Mouse (Mus musculus) neural tube, embryonic 13.5 days (tissue): ENCODE data around the gene Fbxo42. TPM values are rescaled to one million over a fixed set of nuclear protein-coding genes. Genes with fewer than 3 reads are reported as not detected.
"Not testable (repeated sequence)": the region's sequence is repeated elsewhere in the genome, so short reads cannot be mapped to it uniquely, and the experiment has no call there.

Experiments
- ATAC-seq: fragments of 200-750 bp; cut with Nextera tagmentation; 2 replicates; pipeline ENCODE4 v1.8.0; 2017; ENCODE audit warnings: low read depth, mild to moderate bottlenecking, moderate TSS enrichment, moderate library complexity
- H3K27ac ChIP-seq: fragments of 300-500 bp; sonication (generic); replicated peaks from 2 replicates; pipeline ENCODE4 v1.5.1; 2015; ENCODE audit warnings: moderate library complexity, mild to moderate bottlenecking, inconsistent platforms
- H3K27me3 ChIP-seq: fragments of 300-500 bp; sonication (generic); 2 replicates; pipeline ENCODE4 v1.6.1; 2015; ENCODE audit warnings: mild to moderate bottlenecking, inconsistent platforms
- H3K36me3 ChIP-seq: fragments of 300-500 bp; sonication (generic); 2 replicates; pipeline ENCODE4 v1.6.1; 2015; ENCODE audit warnings: mild to moderate bottlenecking, inconsistent platforms
- H3K4me1 ChIP-seq: fragments of 300-500 bp; sonication (generic); replicated peaks from 2 replicates; pipeline ENCODE4 v1.6.1; 2015; ENCODE audit warnings: inconsistent platforms
- H3K4me2 ChIP-seq: fragments of 300-500 bp; sonication (generic); 2 replicates; pipeline ENCODE4 v1.6.1; 2015; ENCODE audit warnings: inconsistent platforms, mild to moderate bottlenecking, moderate library complexity
- H3K4me3 ChIP-seq: fragments of 300-500 bp; sonication (generic); 2 replicates; pipeline ENCODE4 v1.5.1; 2015; ENCODE audit warnings: mild to moderate bottlenecking, inconsistent platforms
- H3K9ac ChIP-seq: fragments of 300-500 bp; sonication (generic); 2 replicates; pipeline ENCODE4 v1.6.1; 2015; ENCODE audit warnings: moderate library complexity, mild to moderate bottlenecking, inconsistent platforms
- H3K9me3 ChIP-seq: fragments of 300-500 bp; sonication (generic); 2 replicates; pipeline ENCODE4 v1.6.1; 2016; ENCODE audit warnings: inconsistent platforms
- WGBS: fragments of 180-500 bp; shearing (Covaris S2); methylation state at CpG from one replicate; pipeline ENCODE4 v1.1.7; 2015; 5-methylcytosine and 5-hydroxymethylcytosine counted together
- polyA plus RNA-seq: library from polyadenylated mRNA; unstranded; fragments of >200 nt; fragmentation: Nextera tagmentation; extraction: Ambion mirVana; gene quantifications from 2 replicates; pipeline ENCODE4 v1.2.1, GENCODE M21; 2015

Gene Fbxo42
- polyA plus RNA-seq, 1 experiment from 2014 or later: 24.2 TPM

- 85% methylated on average over 7 of the region's 7 CpGs for WGBS
- Histone ChIP-seq H3K27ac (no peak overlapping the region), H3K27me3 (no peaks in the 10 kb centered on the region), H3K9me3 (0 out of 2 replicates have a peak, but pooled peaks cover 3% of the 10 kb centered on the region), H3K4me3 (no peak overlapping the region), H3K9ac (no peak overlapping the region), H3K4me1 (peaks cover 36% of the 10 kb centered on the region), H3K36me3 (peaks cover 11% of the 10 kb centered on the region), H3K4me2 (no peak overlapping the region)
- ATAC-seq: no peak
These were observed 25.1 kb upstream of the Fbxo42 start for GRCm38 (mm10) chr4:141122663-141123062.

GRCm38 (mm10) chr4:141123065-141123464 lies 24.6 kb upstream of the Fbxo42 start:
- H3K36me3 ChIP-seq: peaks cover 7% of the 10 kb centered on the region
- peaks cover 36% of the 10 kb centered on the region for H3K4me1 ChIP-seq
- H3K4me3 ChIP-seq: no peak overlapping the region
- no peak for ATAC-seq
- 0 out of 2 replicates have a peak, but pooled peaks cover 3% of the 10 kb centered on the region for H3K9me3 ChIP-seq
- WGBS: 50% methylated on average over 1 of the region's 1 CpGs
- H3K4me2 ChIP-seq: no peak overlapping the region
- H3K27ac ChIP-seq: no peak overlapping the region
- H3K9ac ChIP-seq: no peak overlapping the region
- no peaks in the 10 kb centered on the region for H3K27me3 ChIP-seq

GRCm38 (mm10) chr4:141129190-141129710 lies 18.5 kb upstream of the Fbxo42 start:
- H3K36me3 ChIP-seq: no peaks in the 10 kb centered on the region
- no peak for ATAC-seq
- no peak overlapping the region for H3K27ac ChIP-seq
- no peak overlapping the region for H3K4me3 ChIP-seq
- H3K9ac ChIP-seq: no peak overlapping the region
- no peaks in the 10 kb centered on the region for H3K27me3 ChIP-seq
- WGBS: 68% methylated on average over 6 of the region's 6 CpGs
- H3K4me1 ChIP-seq: peaks cover 37% of the 10 kb centered on the region
- H3K9me3 ChIP-seq: 0 out of 2 replicates have a peak, but pooled peaks cover 3% of the 10 kb centered on the region
- H3K4me2 ChIP-seq: no peak overlapping the region

- H3K4me2 ChIP-seq: no peak overlapping the region
- peaks cover 52% of the 10 kb centered on the region for H3K4me1 ChIP-seq
- H3K27ac ChIP-seq: peak overlapping the region; percentile 57
- H3K9me3 ChIP-seq: 0 out of 2 replicates have a peak, but pooled peaks cover 3% of the 10 kb centered on the region
- WGBS: 70% methylated on average over 6 of the region's 6 CpGs
- no peak overlapping the region for H3K9ac ChIP-seq
- no peaks in the 10 kb centered on the region for H3K36me3 ChIP-seq
- ATAC-seq: no peak
- H3K4me3 ChIP-seq: no peak overlapping the region
- no peaks in the 10 kb centered on the region for H3K27me3 ChIP-seq
These were observed 16.9 kb upstream of the Fbxo42 start for GRCm38 (mm10) chr4:141130704-141131342.

- WGBS: 32% methylated on average over 5 of the region's 5 CpGs
- H3K4me3 ChIP-seq: no peak overlapping the region
- peak overlapping the region; percentile 57 for H3K27ac ChIP-seq
- 0 out of 2 replicates have a peak overlapping the region, but pooled peaks have one; percentile 7 for H3K4me2 ChIP-seq
- 0 out of 2 replicates have a peak, but pooled peaks cover 2% of the 10 kb centered on the region for H3K9me3 ChIP-seq
- H3K27me3 ChIP-seq: no peaks in the 10 kb centered on the region
- peaks cover 60% of the 10 kb centered on the region for H3K4me1 ChIP-seq
- H3K9ac ChIP-seq: peak overlapping the region; percentile 9; the same call in 1 of the 2 replicates
- no peaks in the 10 kb centered on the region for H3K36me3 ChIP-seq
- 0 out of 2 replicates have a peak, but pooled peaks have one; percentile 32 for ATAC-seq
These were observed 16.1 kb upstream of the Fbxo42 start for GRCm38 (mm10) chr4:141131531-141132061.

GRCm38 (mm10) chr4:141132191-141132590 lies 15.5 kb upstream of the Fbxo42 start:
- H3K9ac ChIP-seq: peak overlapping the region; percentile 9; the same call in 1 of the 2 replicates
- H3K4me2 ChIP-seq: no peak overlapping the region
- 49% methylated on average over 8 of the region's 8 CpGs for WGBS
- ATAC-seq: no peak
- no peaks in the 10 kb centered on the region for H3K9me3 ChIP-seq
- no peaks in the 10 kb centered on the region for H3K27me3 ChIP-seq
- H3K4me3 ChIP-seq: no peak overlapping the region
- H3K36me3 ChIP-seq: no peaks in the 10 kb centered on the region
- H3K27ac ChIP-seq: peak overlapping the region; percentile 57
- H3K4me1 ChIP-seq: peaks cover 66% of the 10 kb centered on the region

GRCm38 (mm10) chr4:141133227-141133626 lies 14.5 kb upstream of the Fbxo42 start:
- no peaks in the 10 kb centered on the region for H3K9me3 ChIP-seq
- WGBS: 67% methylated on average over 8 of the region's 8 CpGs
- no peak overlapping the region for H3K4me3 ChIP-seq
- H3K9ac ChIP-seq: no peak overlapping the region
- H3K4me1 ChIP-seq: peaks cover 75% of the 10 kb centered on the region
- H3K27me3 ChIP-seq: no peaks in the 10 kb centered on the region
- no peaks in the 10 kb centered on the region for H3K36me3 ChIP-seq
- H3K27ac ChIP-seq: no peak overlapping the region
- H3K4me2 ChIP-seq: no peak overlapping the region
- no peak for ATAC-seq

GRCm38 (mm10) chr4:141134031-141134441 lies 13.7 kb upstream of the Fbxo42 start:
- no peak overlapping the region for H3K4me2 ChIP-seq
- WGBS: 15% methylated on average over 8 of the region's 8 CpGs
- no peak overlapping the region for H3K4me3 ChIP-seq
- no peak for ATAC-seq
- H3K9ac ChIP-seq: 0 out of 2 replicates have a peak overlapping the region, but pooled peaks have one; percentile 45
- peaks cover 82% of the 10 kb centered on the region for H3K4me1 ChIP-seq
- peak overlapping the region; percentile 70 for H3K27ac ChIP-seq
- no peaks in the 10 kb centered on the region for H3K27me3 ChIP-seq
- no peaks in the 10 kb centered on the region for H3K36me3 ChIP-seq
- no peaks in the 10 kb centered on the region for H3K9me3 ChIP-seq

GRCm38 (mm10) chr4:141134751-141135530 lies 12.8 kb upstream of the Fbxo42 start:
- no peak overlapping the region for H3K4me2 ChIP-seq
- H3K27me3 ChIP-seq: no peaks in the 10 kb centered on the region
- no peaks in the 10 kb centered on the region for H3K36me3 ChIP-seq
- H3K4me1 ChIP-seq: peaks cover 82% of the 10 kb centered on the region
- no peak overlapping the region for H3K4me3 ChIP-seq
- peak overlapping the region; percentile 70 for H3K27ac ChIP-seq
- ATAC-seq: no peak
- 79% methylated on average over 20 of the region's 20 CpGs for WGBS
- no peak overlapping the region for H3K9ac ChIP-seq
- H3K9me3 ChIP-seq: no peaks in the 10 kb centered on the region

GRCm38 (mm10) chr4:141136126-141136525 lies 11.6 kb upstream of the Fbxo42 start:
- no peak overlapping the region for H3K4me3 ChIP-seq
- 63% methylated on average over 7 of the region's 7 CpGs for WGBS
- no peaks in the 10 kb centered on the region for H3K9me3 ChIP-seq
- H3K27ac ChIP-seq: no peak overlapping the region
- ATAC-seq: no peak
- peaks cover 72% of the 10 kb centered on the region for H3K4me1 ChIP-seq
- H3K36me3 ChIP-seq: no peaks in the 10 kb centered on the region
- H3K27me3 ChIP-seq: no peaks in the 10 kb centered on the region
- H3K9ac ChIP-seq: no peak overlapping the region
- H3K4me2 ChIP-seq: no peak overlapping the region

GRCm38 (mm10) chr4:141137740-141138139 lies 10.0 kb upstream of the Fbxo42 start:
- 73% methylated on average over 3 of the region's 3 CpGs for WGBS
- Histone ChIP-seq H3K4me3 (peak overlapping the region; percentile 92; the same call in 1 of the 2 replicates), H3K4me1 (peaks cover 60% of the 10 kb centered on the region), H3K4me2 (peak overlapping the region; percentile 72)
- H3K9ac ChIP-seq, H3K9me3 ChIP-seq, H3K27me3 ChIP-seq, H3K36me3 ChIP-seq, H3K27ac ChIP-seq, ATAC-seq: not testable (repeated sequence)
